Mouse (Mus musculus): Measurements from ENCODE around the gene Tekt2. TPM values are rescaled to one million over a fixed set of nuclear protein-coding genes. Genes with fewer than 3 reads are reported as not detected.

Tekt2 gene
- total RNA-seq, 1 experiment = 1.7 TPM

GRCm38 (mm10) chr4:126314393-126314792 is 11.1 kb downstream of the Tekt2 start:
- no peaks in the 10 kb centered on the region for H3K9me3 ChIP-seq (ENCODE audit: control insufficient read depth, insufficient read depth, low read depth, low read length)
- no peak overlapping the region for H3K4me3 ChIP-seq (ENCODE audit: insufficient read depth in 1 of 2, low read depth in 1 of 2, low read length in 2 of 2, poor library complexity in 1 of 2, severe bottlenecking in 1 of 2)
- H3K9ac ChIP-seq (ENCODE audit: insufficient read depth, low read depth, low read length, poor library complexity, severe bottlenecking) = no peak overlapping the region
- H3K4me1 ChIP-seq (ENCODE audit: control insufficient read depth in 2 of 2, insufficient read depth in 2 of 2, low read length in 2 of 2, poor library complexity in 1 of 2) = peaks cover 2% of the 10 kb centered on the region in 2 experiments; a peak in 1 of 4 replicates
- H3K36me3 ChIP-seq (ENCODE audit: control insufficient read depth, insufficient read depth, low read length, poor library complexity, severe bottlenecking) = peaks cover 30% of the 10 kb centered on the region
- no peak overlapping the region for H3K27ac ChIP-seq (ENCODE audit: insufficient read depth, low read depth, low read length, poor library complexity, severe bottlenecking)
- TF ChIP-seq ZNF384 (IDR thresholded peaks at IDR 0.05; ENCODE audit: low read depth, low read length) = no peak
- TF ChIP-seq HCFC1 (IDR thresholded peaks at IDR 0.05; ENCODE audit: borderline replicate concordance, insufficient read depth, low read length) = no peak
- TF ChIP-seq ZC3H11A (IDR thresholded peaks at IDR 0.05; ENCODE audit: borderline replicate concordance, low read depth, low read length) = no peak
- TF ChIP-seq MAFK (IDR thresholded peaks at IDR 0.05; ENCODE audit: insufficient read depth, low read depth, low read length) = no peak
- TF ChIP-seq CHD2 (IDR thresholded peaks at IDR 0.05; ENCODE audit: low read depth, low read length) = no peak
- DNase-seq (ENCODE audit: low read depth, low spot score) = no peak
- in situ Hi-C loops (cut with MboI; ENCODE audit: low sequenced_read_pairs in 2 of 2, unreplicated experiment in 2 of 2) = no loop called here

- in situ Hi-C loops (cut with MboI; ENCODE audit: low sequenced_read_pairs in 2 of 2, unreplicated experiment in 2 of 2) = no loop called here
- no peak for DNase-seq (ENCODE audit: low read depth, low spot score)
Measured at GRCm38 (mm10) chr4:126313202-126313601, 12.3 kb downstream of the Tekt2 start.

GRCm38 (mm10) chr4:126311566-126312200 is 13.8 kb downstream of the Tekt2 start:
- Histone ChIP-seq H3K4me1 (ENCODE audit: control insufficient read depth in 2 of 2, insufficient read depth in 2 of 2, low read length in 2 of 2, poor library complexity in 1 of 2) (peaks cover 2 to 9% of the 10 kb centered on the region in 2 experiments; a peak in 1 of 4 replicates), H3K27ac (ENCODE audit: insufficient read depth, low read depth, low read length, poor library complexity, severe bottlenecking) (no peak overlapping the region), H3K9me3 (ENCODE audit: control insufficient read depth, insufficient read depth, low read depth, low read length) (no peaks in the 10 kb centered on the region), H3K4me3 (ENCODE audit: insufficient read depth in 1 of 2, low read depth in 1 of 2, low read length in 2 of 2, poor library complexity in 1 of 2, severe bottlenecking in 1 of 2) (no peak overlapping the region), H3K9ac (ENCODE audit: insufficient read depth, low read depth, low read length, poor library complexity, severe bottlenecking) (no peak overlapping the region), H3K36me3 (ENCODE audit: control insufficient read depth, insufficient read depth, low read length, poor library complexity, severe bottlenecking) (peaks cover 11% of the 10 kb centered on the region)
- TF ChIP-seq ZC3H11A (IDR thresholded peaks at IDR 0.05; ENCODE audit: borderline replicate concordance, low read depth, low read length) = no peak
- TF ChIP-seq HCFC1 (IDR thresholded peaks at IDR 0.05; ENCODE audit: borderline replicate concordance, insufficient read depth, low read length) = no peak
- no peak for TF ChIP-seq CHD2 (IDR thresholded peaks at IDR 0.05; ENCODE audit: low read depth, low read length)
- no peak for TF ChIP-seq MAFK (IDR thresholded peaks at IDR 0.05; ENCODE audit: insufficient read depth, low read depth, low read length)
- no peak for TF ChIP-seq ZNF384 (IDR thresholded peaks at IDR 0.05; ENCODE audit: low read depth, low read length)
- in situ Hi-C loops (cut with MboI; ENCODE audit: low sequenced_read_pairs in 2 of 2, unreplicated experiment in 2 of 2) = no loop called here
- no peak for DNase-seq (ENCODE audit: low read depth, low spot score)

More at GRCm38 (mm10) chr4:126313202-126313601, 12.3 kb downstream of the Tekt2 start:
- Histone ChIP-seq H3K36me3 (ENCODE audit: control insufficient read depth, insufficient read depth, low read length, poor library complexity, severe bottlenecking) (peaks cover 26% of the 10 kb centered on the region), H3K4me3 (ENCODE audit: insufficient read depth in 1 of 2, low read depth in 1 of 2, low read length in 2 of 2, poor library complexity in 1 of 2, severe bottlenecking in 1 of 2) (no peak overlapping the region), H3K27ac (ENCODE audit: insufficient read depth, low read depth, low read length, poor library complexity, severe bottlenecking) (no peak overlapping the region), H3K9ac (ENCODE audit: insufficient read depth, low read depth, low read length, poor library complexity, severe bottlenecking) (no peak overlapping the region), H3K4me1 (ENCODE audit: control insufficient read depth in 2 of 2, insufficient read depth in 2 of 2, low read length in 2 of 2, poor library complexity in 1 of 2) (peaks cover 2 to 5% of the 10 kb centered on the region in 2 experiments; a peak in 1 of 4 replicates), H3K9me3 (ENCODE audit: control insufficient read depth, insufficient read depth, low read depth, low read length) (no peaks in the 10 kb centered on the region)
- no peak for TF ChIP-seq ZC3H11A (IDR thresholded peaks at IDR 0.05; ENCODE audit: borderline replicate concordance, low read depth, low read length)
- no peak for TF ChIP-seq CHD2 (IDR thresholded peaks at IDR 0.05; ENCODE audit: low read depth, low read length)
- no peak for TF ChIP-seq ZNF384 (IDR thresholded peaks at IDR 0.05; ENCODE audit: low read depth, low read length)
- TF ChIP-seq HCFC1 (IDR thresholded peaks at IDR 0.05; ENCODE audit: borderline replicate concordance, insufficient read depth, low read length) = no peak
- TF ChIP-seq MAFK (IDR thresholded peaks at IDR 0.05; ENCODE audit: insufficient read depth, low read depth, low read length) = no peak

- in situ Hi-C loops (cut with MboI; ENCODE audit: low sequenced_read_pairs in 2 of 2, unreplicated experiment in 2 of 2) = no loop called here
- H3K9ac ChIP-seq (ENCODE audit: insufficient read depth, low read depth, low read length, poor library complexity, severe bottlenecking) = no peak overlapping the region
Measured at GRCm38 (mm10) chr4:126310344-126310743, 15.1 kb downstream of the Tekt2 start.

More at GRCm38 (mm10) chr4:126310344-126310743, 15.1 kb downstream of the Tekt2 start:
- H3K36me3 ChIP-seq (ENCODE audit: control insufficient read depth, insufficient read depth, low read length, poor library complexity, severe bottlenecking) = no peaks in the 10 kb centered on the region
- H3K4me3 ChIP-seq (ENCODE audit: insufficient read depth in 1 of 2, low read depth in 1 of 2, low read length in 2 of 2, poor library complexity in 1 of 2, severe bottlenecking in 1 of 2) = no peak overlapping the region
- TF ChIP-seq MAFK (IDR thresholded peaks at IDR 0.05; ENCODE audit: insufficient read depth, low read depth, low read length) = no peak
- no peak for TF ChIP-seq ZC3H11A (IDR thresholded peaks at IDR 0.05; ENCODE audit: borderline replicate concordance, low read depth, low read length)
- TF ChIP-seq CHD2 (IDR thresholded peaks at IDR 0.05; ENCODE audit: low read depth, low read length) = no peak
- TF ChIP-seq ZNF384 (IDR thresholded peaks at IDR 0.05; ENCODE audit: low read depth, low read length) = no peak
- TF ChIP-seq HCFC1 (IDR thresholded peaks at IDR 0.05; ENCODE audit: borderline replicate concordance, insufficient read depth, low read length) = no peak
- H3K4me1 ChIP-seq (ENCODE audit: control insufficient read depth in 2 of 2, insufficient read depth in 2 of 2, low read length in 2 of 2, poor library complexity in 1 of 2) = peaks cover 2 to 11% of the 10 kb centered on the region in 2 experiments; a peak in 1 of 4 replicates
- no peak overlapping the region for H3K27ac ChIP-seq (ENCODE audit: insufficient read depth, low read depth, low read length, poor library complexity, severe bottlenecking)
- no peaks in the 10 kb centered on the region for H3K9me3 ChIP-seq (ENCODE audit: control insufficient read depth, insufficient read depth, low read depth, low read length)
- DNase-seq (ENCODE audit: low read depth, low spot score) = no peak

Measured in ES-E14 (cell line).